Mouse (Mus musculus) heart, adult 2 months (tissue): ENCODE data around the gene Hist1h2ap. TPM values are rescaled to one million over a fixed set of nuclear protein-coding genes. Genes with fewer than 3 reads are reported as not detected.
"Not testable (repeated sequence)": the region's sequence is repeated elsewhere in the genome, so short reads cannot be mapped to it uniquely, and the experiment has no call there.

ENCODE experiments used
- DNase-seq, 2 experiments: peaks; one replicate each; pipeline ENCODE4 v3.0.0; 2021
- H3K27ac ChIP-seq: fragments of 200-600 bp; 2 replicates; pipeline ENCODE4 v1.8.1; 2022
- H3K27me3 ChIP-seq: fragments of 200-500 bp; 2 replicates; pipeline ENCODE4 v1.6.1; 2012; ENCODE audit warnings: mild to moderate bottlenecking, low read length, inconsistent platforms, mixed read lengths; ENCODE audit not compliant: control insufficient read depth, insufficient read depth
- H3K36me3 ChIP-seq: fragments of 200-500 bp; 2 replicates; pipeline ENCODE4 v1.6.1; 2012; ENCODE audit warnings: low read length, inconsistent platforms; ENCODE audit not compliant: control insufficient read depth, insufficient read depth
- H3K4me1 ChIP-seq: fragments of 200-500 bp; 2 replicates; pipeline ENCODE4 v1.6.1; 2011; ENCODE audit warnings: low read length; ENCODE audit not compliant: control insufficient read depth, insufficient read depth
- H3K4me3 ChIP-seq: fragments of 200-600 bp; 2 replicates; pipeline ENCODE4 v1.8.1; 2022
- H3K79me2 ChIP-seq: fragments of 200-500 bp; replicated peaks from 2 replicates; pipeline ENCODE4 v1.6.1; 2012; ENCODE audit warnings: mild to moderate bottlenecking, inconsistent platforms, low read length, moderate library complexity, mixed read lengths; ENCODE audit not compliant: control insufficient read depth, insufficient read depth
- H3K9ac ChIP-seq: fragments of 200-500 bp; 2 replicates; pipeline ENCODE4 v1.6.1; 2012; ENCODE audit warnings: low read depth, mild to moderate bottlenecking, control low read depth, inconsistent platforms, low read length, mixed read lengths
- CTCF ChIP-seq: fragments of 200-600 bp; IDR thresholded peaks from 2 replicates; pipeline ENCODE4 v1.8.1; 2022; ENCODE audit warnings: antibody characterized with exemption, mild to moderate bottlenecking, moderate library complexity
- EP300 ChIP-seq: fragments of 200-500 bp; IDR thresholded peaks from 2 replicates; pipeline ENCODE4 v1.6.1; 2011; ENCODE audit warnings: low read depth, low read length, control low read depth; ENCODE audit not compliant: insufficient read depth
- POLR2A ChIP-seq: fragments of 200-500 bp; IDR thresholded peaks from 2 replicates; pipeline ENCODE4 v1.6.1; 2011; ENCODE audit warnings: mild to moderate bottlenecking, low read depth, low read length, control low read depth; ENCODE audit not compliant: insufficient read depth
- WGBS: fragments of 180-500 bp; shearing (Covaris S2); methylation state at CpG from one replicate; pipeline ENCODE4 v1.1.7; 2018; 5-methylcytosine and 5-hydroxymethylcytosine counted together
- intact Hi-C: fragments of 180-260 bp; cut with DNase I; formaldehyde crosslinking; loops from one replicate; pipeline ENCODE4 v1.15.1; 2025
- polyA plus RNA-seq: library from polyadenylated mRNA; depleted of rRNA; stranded (reverse); fragments of >200 nt; gene quantifications from 2 replicates; pipeline ENCODE4 v1.2.3, GENCODE M21; 2012
- total RNA-seq, 2 experiments: library from RNA; stranded (reverse); gene quantifications; 2 replicates each; pipeline ENCODE4 v1.2.3; 2021

Gene Hist1h2ap
- total and polyA plus RNA-seq, 3 experiments = 2.8 to 9.6 (median 3.4) TPM

DNA sequence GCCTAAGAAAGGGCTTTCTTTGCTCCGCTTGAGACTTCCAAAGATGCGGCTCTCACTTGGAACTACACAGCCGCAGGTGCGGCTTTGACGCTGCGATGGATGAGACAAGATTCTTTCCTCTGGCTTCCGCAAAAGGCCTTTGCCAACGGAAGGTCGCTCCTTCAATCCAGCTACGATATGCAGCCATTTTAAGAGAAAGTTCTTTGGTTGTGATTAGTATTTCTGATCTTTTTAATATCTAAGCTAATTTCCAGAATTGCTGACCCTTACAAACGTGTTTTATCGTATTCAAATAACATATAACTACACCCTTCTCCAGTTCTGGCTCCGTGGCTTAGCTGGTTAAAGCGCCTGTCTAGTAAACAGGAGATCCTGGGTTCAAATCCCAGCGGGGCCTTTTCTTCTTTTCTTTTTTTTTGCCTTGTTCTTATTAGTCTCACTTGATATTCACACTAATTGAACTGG, 22.4 kb upstream of the Hist1h2ap start:
- no peaks in the 10 kb centered on the region for H3K27me3 ChIP-seq
- H3K4me3 ChIP-seq = peak overlapping the region; percentile 62
- intact Hi-C loops = loop anchor here (10.0 kb wide), 3 partner anchors 59 to 1589 kb away; no protein-coding TSS in a partner anchor
- H3K36me3 ChIP-seq = peaks cover 12% of the 10 kb centered on the region
- H3K9ac ChIP-seq = no peak overlapping the region
- H3K27ac ChIP-seq = no peak overlapping the region; the same call in 1 of the 2 replicates
- no peaks in the 10 kb centered on the region for H3K79me2 ChIP-seq
- 25% methylated on average over 15 of the region's 15 CpGs for WGBS
- H3K4me1 ChIP-seq = peaks cover 6% of the 10 kb centered on the region
- peak in 1 of 2 experiments; percentile 30 for DNase-seq
- TF ChIP-seq POLR2A = no peak
- no peak for TF ChIP-seq CTCF
- no peak for TF ChIP-seq EP300

- Histone ChIP-seq H3K36me3 (peaks cover 12% of the 10 kb centered on the region), H3K27me3 (no peaks in the 10 kb centered on the region), H3K4me1 (peaks cover 6% of the 10 kb centered on the region), H3K27ac (no peak overlapping the region), H3K4me3 (peak overlapping the region; percentile 62; the same call in 1 of the 2 replicates), H3K79me2 (no peaks in the 10 kb centered on the region), H3K9ac (no peak overlapping the region)
- WGBS = 28% methylated on average over 11 of the region's 11 CpGs
- DNase-seq = peak; percentile 83 to 87
- intact Hi-C loops = loop anchor here (10.0 kb wide), 3 partner anchors 60 to 1590 kb away; no protein-coding TSS in a partner anchor
- TF ChIP-seq EP300 = 0 out of 2 replicates have a peak, but pooled peaks have one; percentile 41
- TF ChIP-seq CTCF = no peak
- no peak for TF ChIP-seq POLR2A
These were observed 21.8 kb upstream of the Hist1h2ap start for GRCm38 (mm10) chr13:21855146-21855545.

- 17% methylated on average over 3 of the region's 3 CpGs for WGBS
- Histone ChIP-seq H3K36me3 (peaks cover 12% of the 10 kb centered on the region), H3K4me3 (no peak overlapping the region), H3K4me1 (peaks cover 6% of the 10 kb centered on the region), H3K79me2 (no peaks in the 10 kb centered on the region), H3K9ac (no peak overlapping the region; the same call in 1 of the 2 replicates), H3K27me3 (no peaks in the 10 kb centered on the region), H3K27ac (peak overlapping the region; percentile 78)
- intact Hi-C loops = loop anchor here (10.0 kb wide), 3 partner anchors 62 to 1592 kb away; no protein-coding TSS in a partner anchor
- 0 out of 2 replicates have a peak, but pooled peaks have one; percentile 27 for TF ChIP-seq EP300
- TF ChIP-seq CTCF = no peak
- DNase-seq = peak; percentile 47 to 60
These were observed 19.1 kb upstream of the Hist1h2ap start for GRCm38 (mm10) chr13:21852215-21852945.

- not testable (repeated sequence) for H3K79me2 ChIP-seq, H3K27me3 ChIP-seq, H3K4me3 ChIP-seq, DNase-seq, H3K27ac ChIP-seq, H3K4me1 ChIP-seq, H3K9ac ChIP-seq
- H3K36me3 ChIP-seq = peaks cover 12% of the 10 kb centered on the region
- intact Hi-C loops = loop anchor here (10.0 kb wide), 3 partner anchors 64 to 1594 kb away; no protein-coding TSS in a partner anchor
- 15% methylated on average over 1 of the region's 1 CpGs for WGBS
These were observed 17.4 kb upstream of the Hist1h2ap start for GRCm38 (mm10) chr13:21850696-21851095.

GRCm38 (mm10) chr13:21847883-21848282, 14.6 kb upstream of the Hist1h2ap start:
- 68% methylated on average over 8 of the region's 8 CpGs for WGBS
- TF ChIP-seq POLR2A (no peak), CTCF (no peak), EP300 (no peak)
- peaks cover 6% of the 10 kb centered on the region for H3K4me1 ChIP-seq
- no peak for DNase-seq
- no peaks in the 10 kb centered on the region for H3K79me2 ChIP-seq
- peaks cover 11% of the 10 kb centered on the region for H3K36me3 ChIP-seq
- no peak overlapping the region for H3K27ac ChIP-seq
- no peak overlapping the region for H3K9ac ChIP-seq
- no peak overlapping the region for H3K4me3 ChIP-seq
- H3K27me3 ChIP-seq = no peaks in the 10 kb centered on the region
- intact Hi-C loops = no loop called here

- H3K4me1 ChIP-seq, H3K27me3 ChIP-seq, intact Hi-C loops, H3K79me2 ChIP-seq, H3K27ac ChIP-seq, H3K36me3 ChIP-seq, H3K9ac ChIP-seq, DNase-seq, H3K4me3 ChIP-seq: not testable (repeated sequence)
These were observed 13.0 kb upstream of the Hist1h2ap start for GRCm38 (mm10) chr13:21846356-21846755.

DNA sequence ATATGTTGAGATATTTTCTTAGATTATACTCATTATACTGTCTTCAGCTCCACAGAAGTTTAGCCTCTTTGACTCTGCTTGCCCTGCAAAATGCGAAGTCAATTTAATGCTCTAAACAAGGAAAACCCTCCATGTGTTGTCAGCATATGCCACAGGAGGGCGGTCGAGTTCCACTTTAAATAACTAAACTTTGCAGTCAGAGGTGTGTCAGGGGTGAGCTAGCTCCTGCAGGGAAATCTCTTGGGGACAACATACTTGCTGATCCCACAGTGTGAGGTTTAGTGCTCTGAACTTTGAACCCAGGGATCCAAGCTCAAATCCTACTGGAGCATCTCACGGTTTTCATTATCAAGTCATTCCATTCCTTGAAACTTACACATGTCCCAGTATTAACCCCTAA, 7.2 kb upstream of the Hist1h2ap start:
- DNase-seq, H3K79me2 ChIP-seq, H3K4me1 ChIP-seq, H3K27me3 ChIP-seq, H3K4me3 ChIP-seq, H3K36me3 ChIP-seq, H3K27ac ChIP-seq, H3K9ac ChIP-seq, intact Hi-C loops: not testable (repeated sequence)
- WGBS = no CpG with 5 or more reads among the region's 4 CpGs
